Mouse (Mus musculus) testis, postnatal 10 days (tissue): ENCODE measurements at regions not wholly inside any gene's neighbourhood (a gene's known extent, or its start where the extent isn't known, plus 50 kb on each side); places are given as distances from the start of the nearest gene placed in this dataset.

Experiments
- DNase-seq: peaks from one replicate; pipeline ENCODE4 v3.0.0; 2021; ENCODE audit warnings: low spot score

DNA sequence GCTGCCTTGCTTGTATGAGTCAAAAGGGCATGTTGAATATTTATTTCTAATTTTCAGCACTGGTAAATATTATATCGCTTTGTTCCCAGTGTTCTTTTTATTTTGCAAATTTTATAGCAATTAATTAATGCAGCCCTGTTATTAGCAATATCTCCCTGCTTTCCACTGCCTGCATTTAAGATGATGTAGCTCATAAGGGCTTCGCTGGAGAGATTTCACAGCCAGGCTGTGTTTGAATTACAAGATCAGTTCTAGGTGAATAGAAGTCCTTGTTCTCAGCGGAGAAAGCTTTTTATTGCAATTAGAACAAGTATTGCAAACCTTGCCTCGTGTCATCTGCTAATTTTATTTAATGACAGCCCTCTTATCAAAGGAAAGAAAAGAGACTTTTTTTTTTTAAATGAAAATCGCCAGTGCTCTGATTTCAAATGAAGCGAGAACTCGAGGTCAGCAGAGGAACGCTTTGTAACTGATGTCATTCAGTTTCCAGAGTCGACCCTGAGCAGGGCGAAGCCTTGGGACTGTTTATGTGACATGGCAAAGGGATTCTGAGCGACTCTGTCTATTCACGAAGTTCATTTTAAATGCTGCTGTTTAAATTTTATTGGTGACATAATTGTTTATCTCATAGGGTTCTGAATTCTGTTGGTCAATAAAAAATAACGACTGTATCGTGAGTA, 378.7 kb upstream of the Mki67 start:
- no peak for DNase-seq

DNA sequence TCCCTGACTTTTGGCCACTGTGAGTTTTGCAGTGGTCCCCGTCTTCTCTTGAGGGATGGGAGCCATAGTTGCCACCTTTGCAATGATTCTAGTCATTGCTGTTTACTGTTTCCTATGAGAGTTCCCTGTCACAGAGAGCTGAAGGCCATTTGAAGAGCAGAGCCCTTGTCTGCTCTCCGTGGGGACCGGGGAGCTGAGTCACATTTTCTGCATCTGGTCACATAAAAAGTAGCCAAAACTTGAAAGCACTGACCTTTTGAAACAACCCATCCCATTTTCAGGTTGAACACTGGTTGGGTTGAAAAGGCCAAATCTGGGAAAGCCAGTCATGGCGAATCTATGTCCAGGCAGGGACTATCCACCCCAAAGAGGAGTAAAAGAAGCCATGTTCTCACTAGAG, 387.9 kb upstream of the Mki67 start:
- DNase-seq: no peak

DNA sequence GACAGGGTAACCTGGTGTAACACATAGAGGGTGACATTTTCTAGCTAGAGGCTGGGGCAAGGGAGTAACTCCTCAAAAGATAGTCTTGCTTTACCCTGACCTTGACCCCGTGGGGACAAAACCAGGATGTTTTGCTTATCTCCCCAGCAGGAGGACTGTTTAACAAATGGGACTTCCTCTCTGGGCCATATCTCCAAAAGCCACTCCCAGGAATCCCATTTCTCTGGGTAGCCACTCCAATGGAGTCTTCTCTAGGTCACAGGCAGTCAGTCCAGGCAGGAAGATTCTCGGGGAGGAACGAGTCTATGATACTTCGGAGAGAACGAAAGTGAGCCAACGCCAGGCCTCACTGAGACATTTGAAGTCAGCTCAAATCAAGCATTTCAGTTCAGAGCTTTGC, 396.0 kb upstream of the Mki67 start:
- DNase-seq: no peak

DNA sequence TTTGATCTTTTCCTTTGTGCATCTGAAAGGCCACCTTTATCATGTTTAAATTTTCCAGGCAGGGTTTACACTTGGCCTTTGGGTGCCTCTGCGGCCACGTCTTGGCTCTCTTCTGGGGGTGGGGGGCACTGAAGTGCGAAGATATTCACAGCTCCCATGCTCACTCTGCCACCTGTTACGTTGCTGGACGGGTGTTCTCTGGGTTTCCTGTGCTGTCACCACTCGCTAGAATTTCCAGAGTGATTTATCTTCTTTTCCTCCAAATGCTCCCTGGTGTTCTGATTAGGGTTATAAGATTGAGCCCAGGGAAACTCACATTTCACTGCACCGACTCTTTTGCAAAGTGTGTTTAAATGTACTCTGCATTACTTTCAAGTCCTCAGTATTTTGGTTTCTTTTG, 404.8 kb upstream of the Mki67 start:
- no peak for DNase-seq

DNA sequence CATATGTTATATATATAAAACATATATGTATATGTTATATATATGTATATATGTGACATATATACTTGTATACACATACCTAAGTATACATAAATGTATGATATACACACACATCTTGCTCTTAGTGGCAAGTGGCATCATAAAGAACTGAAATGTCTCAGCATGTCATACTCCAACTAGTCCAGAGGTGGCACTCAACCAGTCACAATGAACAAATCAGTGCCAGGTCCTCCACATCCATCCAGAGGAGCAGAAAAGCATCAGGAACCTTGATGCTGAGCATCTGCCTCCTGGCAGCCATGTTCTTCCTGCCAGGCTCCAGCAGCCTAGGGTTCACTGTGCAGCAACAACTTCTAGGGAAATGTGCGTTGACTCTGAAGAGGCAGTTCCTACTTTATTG, 405.2 kb upstream of the Mki67 start:
- DNase-seq: no peak

DNA sequence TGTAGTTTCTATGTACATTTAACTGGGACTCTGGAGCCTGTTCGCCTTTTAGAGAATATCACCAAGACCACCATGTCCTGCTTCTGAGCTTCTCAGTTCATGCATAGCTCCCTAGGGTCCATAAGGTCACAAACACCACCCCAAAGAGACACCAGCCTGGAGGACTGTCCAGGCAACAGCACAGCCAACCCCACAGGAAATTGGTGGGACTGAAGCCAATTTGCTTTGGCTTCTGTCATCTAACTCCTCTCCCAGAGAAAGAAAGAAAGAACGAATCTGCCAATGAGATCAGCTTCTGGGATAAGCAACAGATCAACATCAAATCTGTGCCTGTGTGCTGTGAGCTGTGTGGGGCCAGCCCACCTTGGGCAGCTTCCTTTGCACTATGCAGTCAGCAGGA, 408.6 kb upstream of the Mki67 start:
- DNase-seq: no peak

DNA sequence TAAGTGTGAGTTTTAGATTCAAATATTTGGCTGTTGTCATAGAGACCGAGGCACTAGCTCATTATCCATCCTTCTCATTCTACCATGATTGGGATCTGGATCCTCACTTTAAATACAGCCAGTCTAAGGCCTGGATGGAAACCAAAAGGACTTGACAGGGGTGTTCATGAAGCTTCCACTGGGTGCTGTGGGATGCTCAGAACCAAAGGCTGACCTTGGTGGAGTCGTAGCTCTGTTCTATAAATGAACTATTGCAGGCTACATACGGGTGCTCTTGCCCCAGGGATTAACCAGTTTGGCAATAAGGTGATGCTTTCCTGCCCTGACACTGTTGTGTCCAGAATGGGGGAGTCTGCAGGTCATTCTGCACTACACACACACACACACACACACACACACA, 410.2 kb upstream of the Mki67 start:
- no peak for DNase-seq

DNA sequence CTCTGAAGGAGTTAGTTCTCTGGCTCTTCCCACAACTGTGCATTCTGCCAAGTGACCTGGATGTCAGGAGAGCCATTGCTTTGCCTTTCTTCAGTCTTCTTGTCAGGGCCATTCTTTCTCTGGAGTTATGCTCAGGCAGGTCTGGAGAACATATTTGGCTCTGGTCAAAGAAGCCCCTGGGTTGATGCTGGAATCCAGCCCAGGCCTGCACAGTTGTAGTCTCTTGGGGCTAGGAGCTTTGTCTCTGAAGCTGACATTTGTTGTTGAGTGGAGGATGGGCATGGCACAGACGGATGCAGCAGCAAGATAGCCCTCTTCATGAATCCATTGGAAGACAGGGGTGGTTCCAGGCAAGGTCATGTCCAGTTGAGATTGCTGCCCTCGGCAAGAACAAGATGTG, 411.4 kb upstream of the Mki67 start:
- DNase-seq: peak; percentile 29

DNA sequence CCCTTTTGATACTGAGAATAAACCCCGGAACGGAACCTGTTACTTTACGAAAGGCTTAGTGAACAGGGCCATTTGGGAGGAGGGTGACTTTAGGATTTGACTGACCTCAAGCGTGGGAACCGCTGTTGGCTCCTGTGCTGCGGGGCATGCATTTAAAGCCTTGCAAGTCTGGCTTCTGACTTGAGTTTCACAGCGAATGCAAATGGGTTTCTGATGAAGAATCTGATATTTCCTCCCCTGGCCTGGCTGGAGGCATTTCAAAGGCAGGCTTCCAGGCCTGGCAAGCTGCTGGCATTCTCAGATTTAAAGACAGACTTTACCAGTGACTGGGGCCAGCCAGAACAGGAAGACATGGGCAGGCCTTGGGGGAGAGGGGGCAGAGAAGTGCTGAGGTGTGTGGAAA, 413.6 kb upstream of the Mki67 start:
- no peak for DNase-seq

DNA sequence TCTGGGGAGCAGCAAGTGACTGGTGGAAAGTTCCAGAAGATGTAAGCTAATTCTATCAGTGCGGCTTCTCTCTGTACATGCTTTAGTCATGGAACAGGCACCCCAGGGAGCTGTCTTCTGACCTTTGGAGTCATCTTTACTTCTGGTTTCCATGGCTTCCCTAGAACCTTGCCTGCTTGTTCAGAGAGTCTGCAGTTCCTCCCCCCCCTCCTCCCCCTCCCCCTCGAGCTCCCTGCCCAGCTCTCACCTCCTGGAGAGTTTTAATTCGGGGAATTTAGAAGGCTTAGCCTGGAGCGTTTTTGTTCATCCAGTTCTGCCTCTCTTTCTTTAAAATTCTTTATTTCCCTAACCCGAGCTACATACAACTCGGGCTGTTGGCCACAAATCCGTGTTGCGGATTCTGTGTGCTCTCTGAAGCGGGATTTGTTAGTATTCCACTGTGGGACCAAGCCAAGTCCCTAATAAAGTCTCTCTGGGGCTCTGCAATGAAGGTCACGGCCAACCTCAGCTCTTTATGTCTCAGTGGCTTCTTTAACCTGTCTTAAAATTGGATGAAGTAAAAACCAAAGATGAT, 414.6 kb upstream of the Mki67 start:
- peak; percentile 7 for DNase-seq

DNA sequence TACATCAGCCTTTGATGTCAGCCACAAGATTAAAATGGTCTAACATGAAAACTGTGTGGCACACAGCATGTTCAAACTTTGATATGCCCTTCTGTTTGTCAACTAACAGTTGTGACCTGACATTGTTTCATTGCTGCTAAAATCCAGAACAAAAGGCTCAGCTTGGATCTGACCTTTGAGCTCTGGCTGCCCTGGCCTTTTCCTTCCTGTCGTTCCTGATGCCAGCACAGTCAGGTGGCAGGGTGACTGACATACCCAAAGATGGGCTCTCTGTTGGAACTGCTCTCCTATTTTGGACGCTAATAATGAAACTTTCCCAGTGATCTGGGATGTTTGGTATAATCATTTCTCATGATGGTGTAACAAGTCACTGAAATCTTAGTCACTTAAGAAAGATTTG, 416.8 kb upstream of the Mki67 start:
- DNase-seq: peak; percentile 3

DNA sequence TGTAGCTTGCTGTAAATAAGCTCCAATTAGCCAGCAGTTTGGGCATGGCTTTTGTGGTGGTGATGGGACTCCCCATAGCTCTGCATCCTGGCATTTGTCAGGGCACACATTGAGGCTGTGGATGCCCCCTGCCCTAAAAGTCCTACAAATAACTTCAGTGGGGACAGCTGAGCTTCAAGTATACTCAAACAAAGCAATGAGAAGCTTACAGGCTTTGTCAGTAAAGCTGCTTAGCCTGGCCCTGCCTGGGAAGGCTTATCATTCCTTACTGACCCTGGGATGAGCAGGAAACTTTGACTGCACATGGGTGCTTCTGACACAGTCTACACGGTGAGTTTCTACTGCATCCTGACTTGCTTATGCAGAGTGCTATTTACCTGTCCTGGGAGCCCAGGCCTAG, 420.5 kb upstream of the Mki67 start:
- peak; percentile 19 for DNase-seq

DNA sequence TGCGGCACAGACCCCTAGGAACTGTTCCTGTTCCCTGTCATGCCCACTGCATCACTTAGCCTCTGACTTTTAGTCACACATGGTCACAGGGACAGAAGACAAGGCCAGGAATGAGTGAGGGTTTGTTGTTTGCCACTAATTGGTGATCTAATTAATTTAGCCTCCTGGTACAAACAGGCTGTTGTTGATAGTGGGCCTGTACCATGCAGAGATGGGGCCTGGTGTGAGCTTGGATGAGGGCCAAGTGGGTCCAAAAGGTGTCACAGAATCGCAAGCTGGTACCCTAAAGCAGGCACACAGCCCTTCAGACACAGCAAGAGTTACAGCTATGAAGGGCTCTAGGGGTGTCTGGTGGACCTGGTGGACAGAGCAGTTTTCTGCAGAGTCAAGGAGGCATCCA, 421.2 kb upstream of the Mki67 start:
- peak; percentile 25 for DNase-seq

DNA sequence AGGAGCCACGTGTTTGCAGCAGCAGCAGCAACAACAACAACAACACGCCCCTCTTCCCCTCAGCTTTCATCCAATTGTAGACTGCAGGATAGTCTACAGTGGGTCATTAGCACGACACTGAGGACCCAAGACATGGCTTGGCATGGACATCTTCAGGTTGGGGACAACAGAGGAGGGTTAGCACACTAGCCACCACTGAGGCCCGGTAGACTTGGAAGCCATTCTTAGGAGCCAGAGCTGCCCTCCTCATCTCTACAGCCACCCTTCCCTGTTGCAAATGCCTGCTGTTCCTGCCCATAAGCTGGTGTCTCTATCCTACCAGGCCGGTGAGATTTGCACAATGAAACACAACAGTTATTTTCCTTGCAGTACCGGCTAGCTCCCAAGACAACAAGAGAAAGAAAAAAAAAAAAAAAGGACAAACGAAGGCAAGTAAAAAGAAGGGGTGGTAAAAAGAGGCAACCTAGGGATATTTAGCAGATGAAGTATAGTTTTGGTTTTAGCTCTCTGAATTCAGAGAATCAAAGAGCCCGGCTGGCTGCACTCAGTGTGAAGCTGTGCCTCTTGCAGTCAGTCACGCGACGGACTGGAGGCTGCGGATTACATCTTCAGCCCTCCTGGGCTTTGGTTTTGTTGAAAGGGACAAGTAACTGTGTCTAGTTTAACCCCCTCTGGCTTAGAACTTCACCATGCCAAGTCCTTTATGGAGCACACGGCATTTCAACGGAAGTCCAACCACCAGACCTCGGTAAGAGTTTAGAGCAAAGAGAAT, 421.9 kb upstream of the Mki67 start:
- peak; percentile 26 for DNase-seq

DNA sequence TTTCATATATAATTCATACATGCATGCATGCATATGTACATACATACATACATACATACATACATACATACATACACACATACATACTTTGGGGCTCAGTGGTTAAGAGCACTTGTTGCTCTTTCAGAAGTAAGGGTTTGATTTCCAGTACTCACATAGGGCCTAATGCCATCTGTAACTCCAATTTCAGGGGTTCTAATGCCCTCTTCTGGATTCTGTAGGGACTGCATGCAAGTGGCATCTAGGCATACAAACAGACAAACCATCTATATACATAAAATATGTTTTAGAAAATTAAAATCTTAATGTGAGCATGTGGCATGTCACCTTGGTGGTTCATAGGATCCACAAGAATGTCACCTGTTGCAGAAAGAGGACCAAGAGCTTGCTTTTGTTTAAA, 426.7 kb upstream of the Mki67 start:
- DNase-seq: no peak

DNA sequence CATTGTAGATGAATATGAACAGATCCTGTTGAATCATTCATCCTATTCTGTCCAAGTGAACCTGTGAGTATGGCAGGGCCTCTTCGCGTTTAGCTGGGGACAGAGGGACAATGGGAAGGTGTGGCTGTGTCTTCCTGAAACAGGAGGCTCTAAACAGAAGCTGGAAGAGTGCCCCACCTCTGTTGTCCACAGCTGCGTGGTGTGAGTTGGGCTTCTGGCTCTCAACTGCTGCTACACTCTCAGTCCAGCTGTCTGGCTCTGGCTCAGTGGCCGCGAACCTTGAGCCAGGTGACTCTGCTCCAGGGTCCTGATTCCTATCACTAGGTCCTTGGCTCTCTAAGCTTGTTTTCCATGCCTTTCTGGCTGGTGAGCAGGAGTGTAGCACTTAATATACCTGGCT, 434.0 kb upstream of the Mki67 start:
- DNase-seq: no peak

DNA sequence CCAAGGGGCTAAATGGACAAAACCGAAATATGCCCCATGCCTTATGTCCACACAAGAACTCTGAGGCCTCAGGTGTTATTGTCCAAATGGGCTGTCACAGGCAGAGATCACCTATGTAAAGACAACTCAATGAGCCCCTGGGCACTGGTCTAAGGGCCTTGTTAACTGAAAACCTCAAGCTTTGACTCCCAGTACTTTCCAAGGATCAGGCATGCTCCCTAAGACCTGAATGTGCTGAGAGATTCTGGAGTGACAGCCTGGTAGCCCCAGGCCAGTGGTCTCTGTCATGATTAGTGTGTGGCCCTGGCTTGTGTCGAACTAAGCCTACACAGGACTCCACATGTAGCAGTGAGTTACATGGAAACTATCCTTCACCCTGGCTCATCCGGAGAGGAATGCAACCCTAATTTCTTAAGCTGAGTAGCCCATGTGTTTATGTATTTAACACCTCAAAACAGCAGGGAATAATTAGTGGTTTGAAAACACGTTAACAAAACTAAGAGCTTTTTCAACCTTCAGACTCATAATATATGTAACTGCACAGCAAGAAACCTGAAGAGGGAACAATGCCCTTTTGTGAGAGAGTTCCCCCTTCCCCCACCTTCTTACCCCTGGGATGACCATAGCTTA, 435.3 kb upstream of the Mki67 start:
- DNase-seq: no peak

DNA sequence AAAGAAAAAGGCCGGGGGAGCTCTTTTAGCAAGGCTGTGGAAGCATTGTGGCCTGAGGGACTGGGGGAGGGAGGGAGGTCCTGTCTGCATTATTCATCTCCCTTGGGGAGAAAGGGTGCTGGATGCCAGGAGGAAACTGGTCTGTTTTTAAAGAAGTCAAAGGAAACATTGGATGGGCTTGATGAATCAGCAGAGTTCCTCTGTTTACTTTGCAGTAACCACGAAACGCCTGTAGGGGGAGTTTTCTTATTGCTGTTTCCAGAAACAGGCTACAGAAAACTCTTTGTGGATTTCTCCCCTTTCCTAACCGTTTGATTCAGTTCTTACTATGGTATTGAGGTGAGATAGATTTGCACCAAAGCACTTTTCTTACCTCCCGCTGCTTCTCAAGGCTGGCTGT, 436.3 kb upstream of the Mki67 start:
- peak; percentile 71 for DNase-seq

DNA sequence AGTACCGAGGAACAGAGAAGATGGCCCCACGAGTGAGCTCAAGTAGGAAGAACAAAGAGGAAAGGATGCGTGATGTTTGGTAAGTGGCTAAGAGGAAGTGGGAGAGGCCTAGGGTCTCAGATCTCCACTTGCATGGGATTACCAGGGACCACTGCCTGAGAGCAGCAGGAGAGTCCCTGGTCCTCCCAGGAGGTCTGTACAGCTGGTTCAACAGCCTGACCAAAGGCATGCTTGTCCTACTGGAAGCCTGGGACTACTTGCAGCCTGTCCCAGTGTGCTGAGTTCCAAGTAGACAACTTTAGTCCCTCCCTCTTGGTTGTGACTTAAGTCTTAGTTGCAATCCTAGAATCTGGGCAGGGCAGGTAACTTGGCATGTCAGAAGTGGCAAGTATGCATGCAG, 437.5 kb upstream of the Mki67 start:
- no peak for DNase-seq

DNA sequence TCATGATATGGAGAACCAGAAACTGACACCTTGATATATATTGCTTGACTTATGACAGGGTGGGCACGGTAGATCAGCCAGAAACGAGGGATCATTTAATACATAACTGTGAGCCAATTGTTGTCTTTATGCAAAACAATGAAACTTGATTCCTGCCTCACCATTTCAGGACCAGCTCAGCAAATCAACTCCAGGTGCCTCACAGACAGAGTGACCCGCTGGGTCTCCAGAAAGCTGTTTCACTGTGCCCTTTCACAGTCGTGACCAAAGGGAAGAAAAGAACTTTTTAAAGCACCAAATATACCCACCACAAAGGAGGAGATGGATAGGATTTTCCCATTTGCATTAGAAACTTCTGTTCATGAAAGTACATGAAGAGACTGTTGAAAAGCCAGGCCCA, 443.0 kb upstream of the Mki67 start:
- DNase-seq: no peak

DNA sequence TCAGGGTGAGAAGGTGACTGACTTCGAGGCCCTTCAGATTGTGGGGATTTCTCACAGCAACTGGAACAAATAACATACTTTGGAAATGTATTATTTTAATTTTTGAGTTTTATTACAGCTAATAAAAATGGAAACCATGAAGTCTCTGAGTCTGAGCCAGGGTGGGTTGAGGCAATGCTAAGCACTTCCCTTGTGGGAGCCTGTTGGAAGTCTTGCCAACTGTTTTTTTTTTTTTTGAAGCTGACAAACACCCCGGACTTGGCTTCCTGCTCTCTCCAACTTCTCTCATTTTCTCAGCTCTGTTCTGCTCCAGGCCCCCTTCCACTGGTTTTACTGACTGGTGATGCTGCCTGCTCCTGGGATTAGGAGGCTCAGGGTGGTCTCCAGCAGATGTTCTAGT, 445.4 kb upstream of the Mki67 start:
- no peak for DNase-seq

DNA sequence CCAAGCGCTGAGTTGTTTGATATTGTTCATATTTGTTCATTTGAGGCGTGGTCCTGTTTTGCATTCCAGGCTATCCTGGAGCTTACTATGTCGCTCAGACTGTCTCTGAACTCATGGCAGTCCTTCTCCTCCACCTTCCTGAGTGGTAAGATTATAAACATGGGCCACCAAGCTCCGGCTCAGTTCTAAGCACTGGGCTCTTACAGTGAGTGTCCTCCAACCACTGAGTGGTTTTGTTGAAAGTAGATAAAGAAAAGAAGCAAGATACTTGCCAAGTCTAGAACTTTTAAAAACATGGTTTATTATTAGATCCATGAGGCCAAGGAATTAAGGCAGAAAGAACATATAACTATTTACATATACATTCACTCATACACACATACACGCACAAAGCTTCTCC, 448.7 kb upstream of the Mki67 start:
- no peak for DNase-seq

DNA sequence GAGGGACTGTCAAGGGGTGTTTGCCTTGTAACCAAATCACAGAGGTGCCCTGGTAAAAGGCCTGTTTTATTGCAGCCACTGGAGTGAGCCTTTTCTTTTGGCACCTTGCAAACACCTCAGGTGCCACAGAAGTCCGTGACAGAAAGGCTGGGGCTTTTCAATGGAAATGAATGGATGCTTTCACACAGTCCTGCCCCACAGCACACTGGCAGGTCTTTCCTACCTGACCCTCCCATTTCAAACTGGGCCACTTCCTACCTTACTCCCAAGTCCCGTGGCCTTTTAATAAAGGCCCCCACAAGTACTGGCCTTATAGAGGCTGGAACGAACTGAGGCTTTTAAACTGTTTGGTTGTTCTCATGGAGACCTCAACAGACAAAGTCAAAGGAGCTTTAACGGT, 453.1 kb upstream of the Mki67 start:
- DNase-seq: no peak
